Mouse (Mus musculus) olfactory bulb, adult 2 months (tissue): ENCODE results near the gene Slc25a34. TPM values are rescaled to one million over a fixed set of nuclear protein-coding genes. Genes with fewer than 3 reads are reported as not detected.

Source experiments
- H3K27ac ChIP-seq: fragments of 200-500 bp; 2 replicates; pipeline ENCODE4 v1.5.1; 2012; ENCODE audit warnings: low read depth, low read length; ENCODE audit not compliant: insufficient read depth
- H3K4me1 ChIP-seq: fragments of 200-500 bp; 2 replicates; pipeline ENCODE4 v1.6.1; 2012; ENCODE audit warnings: low read length; ENCODE audit not compliant: control insufficient read depth, insufficient read depth
- H3K4me3 ChIP-seq: fragments of 200-500 bp; 2 replicates; pipeline ENCODE4 v1.5.1; 2012; ENCODE audit warnings: mild to moderate bottlenecking, low read depth, low read length, moderate library complexity; ENCODE audit not compliant: insufficient read depth
- CTCF ChIP-seq: fragments of 200-500 bp; IDR thresholded peaks from 2 replicates; pipeline ENCODE4 v1.5.1; 2012; ENCODE audit warnings: low read depth, mild to moderate bottlenecking, low read length, moderate library complexity; ENCODE audit not compliant: insufficient read depth
- POLR2A ChIP-seq: fragments of 200-500 bp; IDR thresholded peaks from 2 replicates; pipeline ENCODE4 v1.6.1; 2012; ENCODE audit warnings: mild to moderate bottlenecking, low read depth, low read length, moderate library complexity; ENCODE audit not compliant: insufficient read depth
- WGBS: fragments of 180-500 bp; shearing (Covaris S2); methylation state at CpG from one replicate; pipeline ENCODE4 v1.1.7; 2018; 5-methylcytosine and 5-hydroxymethylcytosine counted together
- polyA plus RNA-seq: library from polyadenylated mRNA; stranded (reverse); fragments of >200 nt; gene quantifications from 2 replicates; pipeline ENCODE4 v1.2.4, GENCODE M21; 2012; ENCODE audit warnings: low replicate concordance; ENCODE audit not compliant: missing spikeins, insufficient read depth, insufficient read length

Slc25a34 gene
- polyA plus RNA-seq, 1 experiment, result not detected

- no peak for TF ChIP-seq CTCF
- no peak for TF ChIP-seq POLR2A
- Histone ChIP-seq H3K4me1 (no peaks in the 10 kb centered on the region), H3K4me3 (no peak overlapping the region), H3K27ac (no peak overlapping the region)
- 93% methylated on average over 21 of the region's 21 CpGs for WGBS
Measured at GRCm38 (mm10) chr4:141632111-141632873, 8.7 kb upstream of the Slc25a34 start.

GRCm38 (mm10) chr4:141631250-141631649 lies 7.6 kb upstream of the Slc25a34 start:
- WGBS, result 96% methylated on average over 20 of the region's 20 CpGs
- no peaks in the 10 kb centered on the region for H3K4me1 ChIP-seq
- H3K4me3 ChIP-seq, result no peak overlapping the region
- TF ChIP-seq POLR2A (no peak), CTCF (no peak)
- H3K27ac ChIP-seq, result no peak overlapping the region

- Histone ChIP-seq H3K4me3 (no peak overlapping the region), H3K27ac (no peak overlapping the region), H3K4me1 (no peaks in the 10 kb centered on the region)
- 97% methylated on average over 11 of the region's 11 CpGs for WGBS
- TF ChIP-seq POLR2A, result no peak
- TF ChIP-seq CTCF, result no peak
Measured at GRCm38 (mm10) chr4:141630021-141630420, 6.4 kb upstream of the Slc25a34 start.

- H3K27ac ChIP-seq, result no peak overlapping the region
- H3K4me1 ChIP-seq, result peaks cover 3% of the 10 kb centered on the region; the same call in 1 of the 2 replicates
- H3K4me3 ChIP-seq, result no peak overlapping the region
- WGBS, result 79% methylated on average over 14 of the region's 14 CpGs
- no peak for TF ChIP-seq POLR2A
- TF ChIP-seq CTCF, result no peak
Measured at GRCm38 (mm10) chr4:141628661-141629060, 5.0 kb upstream of the Slc25a34 start.

- H3K4me1 ChIP-seq, result peaks cover 6% of the 10 kb centered on the region; the same call in 1 of the 2 replicates
- no peak overlapping the region for H3K4me3 ChIP-seq
- H3K27ac ChIP-seq, result no peak overlapping the region
- WGBS, result 89% methylated on average over 5 of the region's 5 CpGs
- no peak for TF ChIP-seq POLR2A
- TF ChIP-seq CTCF, result no peak
Measured at GRCm38 (mm10) chr4:141627502-141627901, 3.9 kb upstream of the Slc25a34 start.

- TF ChIP-seq POLR2A (no peak), CTCF (no peak)
- Histone ChIP-seq H3K4me3 (no peak overlapping the region), H3K4me1 (peaks cover 6% of the 10 kb centered on the region; the same call in 1 of the 2 replicates), H3K27ac (no peak overlapping the region)
- 93% methylated on average over 16 of the region's 16 CpGs for WGBS
Measured at GRCm38 (mm10) chr4:141625774-141626550, 2.3 kb upstream of the Slc25a34 start.

- TF ChIP-seq CTCF (0 out of 2 replicates have a peak, but pooled peaks have one; percentile 24), POLR2A (no peak)
- peaks cover 6% of the 10 kb centered on the region; the same call in 1 of the 2 replicates for H3K4me1 ChIP-seq
- no peak overlapping the region for H3K27ac ChIP-seq
- 81% methylated on average over 19 of the region's 19 CpGs for WGBS
- no peak overlapping the region for H3K4me3 ChIP-seq
Measured at GRCm38 (mm10) chr4:141624983-141625773, 1.6 kb upstream of the Slc25a34 start.

- TF ChIP-seq CTCF (no peak), POLR2A (no peak)
- Histone ChIP-seq H3K27ac (no peak overlapping the region), H3K4me3 (no peak overlapping the region), H3K4me1 (peaks cover 6% of the 10 kb centered on the region; the same call in 1 of the 2 replicates)
- 91% methylated on average over 8 of the region's 8 CpGs for WGBS
Measured at GRCm38 (mm10) chr4:141624134-141624533, 513 bp upstream of the Slc25a34 start.

GRCm38 (mm10) chr4:141623037-141623436 lies 584 bp downstream of the Slc25a34 start:
- WGBS, result 88% methylated on average over 11 of the region's 11 CpGs
- Histone ChIP-seq H3K4me1 (peaks cover 11% of the 10 kb centered on the region; the same call in 1 of the 2 replicates), H3K4me3 (0 out of 2 replicates have a peak overlapping the region, but pooled peaks have one; percentile 3), H3K27ac (no peak overlapping the region)
- TF ChIP-seq POLR2A (no peak), CTCF (no peak)
